In the genomic region with DNA sequence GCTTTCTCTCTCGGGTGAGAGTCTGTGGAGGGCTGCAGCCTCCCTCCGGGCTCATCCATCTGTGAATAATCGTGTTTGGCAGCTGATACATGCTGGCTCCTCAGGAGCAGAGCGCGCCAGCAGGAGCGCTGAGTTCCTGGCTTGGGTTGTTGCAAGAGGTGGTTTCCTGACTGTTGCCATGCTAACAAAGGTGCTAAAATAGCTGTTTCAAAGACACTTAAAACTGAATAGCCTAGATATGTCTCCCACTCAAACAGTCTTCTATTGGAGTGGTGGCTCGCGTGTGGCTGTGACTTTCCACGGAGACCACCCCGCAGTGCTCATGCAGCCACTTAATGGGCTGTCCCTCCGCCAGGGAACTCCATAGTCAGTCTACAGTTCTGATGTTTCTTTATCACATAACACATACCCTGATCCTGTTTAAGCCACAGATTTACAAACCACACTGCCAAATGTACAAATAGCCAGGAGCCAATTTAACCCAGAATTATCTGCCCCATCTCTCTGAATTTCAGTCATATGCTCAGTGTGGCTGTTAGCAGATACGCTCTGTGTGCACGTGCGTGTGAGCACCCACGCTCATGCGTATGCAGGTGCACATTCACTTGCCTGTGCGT, we compare ENCODE assay signal across 12 mouse cellular contexts.
DNase-seq lines count a peak whose midpoint lies in the region; ATAC-seq and TF ChIP-seq lines count a peak whose summit lies in the region.
"Had no signal": no experiment of that assay in that cellular context is flagged by ENCODE, and none has a peak within 500 bp of the region (broad histone marks: within the 10 kb centered on the region; RNA-seq: fewer than 3 reads in every experiment).

No protein-coding gene starts in this region.

- H3K27ac ChIP-seq in embryonic facial prominence, embryonic 14.5 days (replicated peaks; ENCODE audit: low read depth, low read length): no peak overlapping the region
- no peak overlapping the region for H3K27ac ChIP-seq in embryonic facial prominence, embryonic 10.5 days (replicated peaks)
- peak overlapping the region; percentile 84 for H3K27ac ChIP-seq in forebrain, postnatal 0 days (ENCODE audit: low read depth, low read length)
- H3K27ac ChIP-seq in left cerebral cortex, adult 2 months: peak overlapping the region; percentile 76
- no peak overlapping the region for H3K27ac ChIP-seq in stomach, postnatal 0 days (replicated peaks)
- H3K27ac ChIP-seq: heart, embryonic 13.5 days; limb, embryonic 12.5 days; midbrain, embryonic 12.5 days; stomach, embryonic 15.5 days had no signal

- no peak overlapping the region for H3K9ac ChIP-seq in embryonic facial prominence, embryonic 14.5 days (ENCODE audit: low read depth, low read length)
- no peak overlapping the region for H3K9ac ChIP-seq in forebrain, postnatal 0 days
- H3K9ac ChIP-seq in stomach, postnatal 0 days (ENCODE audit: low read length): no peak overlapping the region
- H3K9ac ChIP-seq: heart, embryonic 13.5 days; limb, embryonic 12.5 days; midbrain, embryonic 12.5 days; stomach, embryonic 15.5 days had no signal

- ATAC-seq in embryonic facial prominence, embryonic 14.5 days (ENCODE audit: low read depth): no peak
- peak; percentile 93 for ATAC-seq in forebrain, postnatal 0 days
- ATAC-seq in stomach, postnatal 0 days (ENCODE audit: low FRiP score, low TSS enrichment): no peak
- no peak for ATAC-seq in granulocyte monocyte progenitor cell, adult 5-6 weeks (replicated peaks; ENCODE audit: poor library complexity, severe bottlenecking)

- H3K9me3 ChIP-seq in embryonic facial prominence, embryonic 14.5 days (ENCODE audit: control insufficient read depth, low read length): no peaks in the 10 kb centered on the region
- H3K9me3 ChIP-seq in embryonic facial prominence, embryonic 10.5 days: no peaks in the 10 kb centered on the region
- no peaks in the 10 kb centered on the region for H3K9me3 ChIP-seq in forebrain, postnatal 0 days (ENCODE audit: low read length)
- H3K9me3 ChIP-seq in stomach, postnatal 0 days (ENCODE audit: control insufficient read depth, low read length): no peaks in the 10 kb centered on the region
- H3K9me3 ChIP-seq: heart, embryonic 13.5 days; limb, embryonic 12.5 days; midbrain, embryonic 12.5 days; stomach, embryonic 15.5 days had no signal

- H3K36me3 ChIP-seq in embryonic facial prominence, embryonic 14.5 days (ENCODE audit: control insufficient read depth, insufficient read depth, low read length): no peaks in the 10 kb centered on the region
- H3K36me3 ChIP-seq in embryonic facial prominence, embryonic 10.5 days (replicated peaks): no peaks in the 10 kb centered on the region
- no peaks in the 10 kb centered on the region for H3K36me3 ChIP-seq in forebrain, postnatal 0 days (ENCODE audit: insufficient read depth)
- H3K36me3 ChIP-seq in stomach, postnatal 0 days (ENCODE audit: control insufficient read depth, insufficient read depth, low read length): no peaks in the 10 kb centered on the region
- H3K36me3 ChIP-seq: heart, embryonic 13.5 days; limb, embryonic 12.5 days; midbrain, embryonic 12.5 days; stomach, embryonic 15.5 days had no signal

- H3K4me2 ChIP-seq in embryonic facial prominence, embryonic 14.5 days (ENCODE audit: low read depth, low read length): no peak overlapping the region
- peak overlapping the region; percentile 26 for H3K4me2 ChIP-seq in forebrain, postnatal 0 days (ENCODE audit: low read depth)
- H3K4me2 ChIP-seq in stomach, postnatal 0 days (replicated peaks; ENCODE audit: low read depth): no peak overlapping the region
- H3K4me2 ChIP-seq: heart, embryonic 13.5 days; limb, embryonic 12.5 days; midbrain, embryonic 12.5 days; stomach, embryonic 15.5 days had no signal

- H3K4me3 ChIP-seq in embryonic facial prominence, embryonic 14.5 days (ENCODE audit: low read depth, low read length): no peak overlapping the region
- H3K4me3 ChIP-seq in embryonic facial prominence, embryonic 10.5 days: no peak overlapping the region
- H3K4me3 ChIP-seq in forebrain, postnatal 0 days (ENCODE audit: low read depth, low read length): no peak overlapping the region
- H3K4me3 ChIP-seq in left cerebral cortex, adult 2 months: no peak overlapping the region
- H3K4me3 ChIP-seq in stomach, postnatal 0 days (ENCODE audit: low read depth, low read length): no peak overlapping the region
- H3K4me3 ChIP-seq: heart, embryonic 13.5 days; limb, embryonic 12.5 days; midbrain, embryonic 12.5 days; stomach, embryonic 15.5 days had no signal

- no peaks in the 10 kb centered on the region for H3K27me3 ChIP-seq in embryonic facial prominence, embryonic 14.5 days (replicated peaks; ENCODE audit: control insufficient read depth, insufficient read depth, low read length)
- no peaks in the 10 kb centered on the region for H3K27me3 ChIP-seq in embryonic facial prominence, embryonic 10.5 days (replicated peaks; ENCODE audit: low read depth, poor library complexity, severe bottlenecking)
- H3K27me3 ChIP-seq in forebrain, postnatal 0 days (ENCODE audit: insufficient read depth, low read length): no peaks in the 10 kb centered on the region
- no peaks in the 10 kb centered on the region for H3K27me3 ChIP-seq in stomach, postnatal 0 days (ENCODE audit: control insufficient read depth, insufficient read depth, low read length)
- H3K27me3 ChIP-seq: heart, embryonic 13.5 days; limb, embryonic 12.5 days; midbrain, embryonic 12.5 days; stomach, embryonic 15.5 days had no signal

- H3K4me1 ChIP-seq in embryonic facial prominence, embryonic 14.5 days (ENCODE audit: control insufficient read depth, insufficient read depth, low read length): no peaks in the 10 kb centered on the region
- H3K4me1 ChIP-seq in embryonic facial prominence, embryonic 10.5 days: no peaks in the 10 kb centered on the region
- peaks cover 16% of the 10 kb centered on the region for H3K4me1 ChIP-seq in forebrain, postnatal 0 days (ENCODE audit: insufficient read depth)
- H3K4me1 ChIP-seq in stomach, postnatal 0 days (replicated peaks; ENCODE audit: control insufficient read depth, insufficient read depth): no peaks in the 10 kb centered on the region
- H3K4me1 ChIP-seq: heart, embryonic 13.5 days; limb, embryonic 12.5 days; stomach, embryonic 15.5 days had no signal

- TF ChIP-seq EP300 in stomach, postnatal 0 days (optimal IDR thresholded peaks at IDR 0.05): no peak

- WGBS in embryonic facial prominence, embryonic 14.5 days: 78% methylated on average over 17 of the region's 17 CpGs
- 76% methylated on average over 17 of the region's 17 CpGs for WGBS in embryonic facial prominence, embryonic 10.5 days
- WGBS in forebrain, postnatal 0 days: 32% methylated on average over 17 of the region's 17 CpGs
- WGBS in stomach, postnatal 0 days: 84% methylated on average over 17 of the region's 17 CpGs

- TF ChIP-seq CTCF in forebrain, postnatal 0 days (IDR thresholded peaks at IDR 0.05; ENCODE audit: low read depth): 0 out of 2 replicates have a peak, but pooled peaks have one; percentile 15
- no peak for TF ChIP-seq CTCF in left cerebral cortex, adult 2 months (IDR thresholded peaks at IDR 0.05)
- TF ChIP-seq CTCF in stomach, postnatal 0 days (IDR thresholded peaks at IDR 0.05; ENCODE audit: low read depth): no peak

- intact Hi-C loops in left cerebral cortex, adult 2 months (cut with DNase I): no loop called here

- peak; percentile 34 for DNase-seq in embryonic facial prominence, embryonic 14.5 days (ENCODE audit: low spot score)
- no peak for DNase-seq in embryonic facial prominence, embryonic 10.5 days (ENCODE audit: low spot score)
- peak; percentile 87 for DNase-seq in forebrain, postnatal 0 days
- peak; percentile 64 to 65 for DNase-seq in left cerebral cortex, adult 2 months (ENCODE audit: extremely low spot score in 1 of 2, low spot score in 2 of 2)
- peak; percentile 84 to 92 for DNase-seq in right cerebral cortex, postnatal 10 days (ENCODE audit: low spot score in 2 of 2)
- DNase-seq in stomach, postnatal 0 days (ENCODE audit: low spot score): no peak
- DNase-seq in heart, postnatal 4 days: no peak

Comparison
In these comparisons a context has a peak if more than half of its experiments do, and no peak if none do; other contexts are left out.
1. DNase-seq: peak in embryonic facial prominence, embryonic 14.5 days (single experiment), forebrain, postnatal 0 days (single experiment), left cerebral cortex, adult 2 months (2 of 2) and right cerebral cortex, postnatal 10 days (2 of 2); none in embryonic facial prominence, embryonic 10.5 days (single experiment), stomach, postnatal 0 days (single experiment) and heart, postnatal 4 days (single experiment).
2. H3K27ac ChIP-seq: peak in forebrain, postnatal 0 days (single experiment) and left cerebral cortex, adult 2 months (single experiment); none in embryonic facial prominence, embryonic 14.5 days (single experiment), embryonic facial prominence, embryonic 10.5 days (single experiment) and stomach, postnatal 0 days (single experiment).